Mouse (Mus musculus) retina, postnatal 7 days (tissue): ENCODE measurements at regions not wholly inside any gene's neighbourhood (a gene's known extent, or its start where the extent isn't known, plus 50 kb on each side); places are given as distances from the start of the nearest gene placed in this dataset.
"Not testable (repeated sequence)": the region's sequence is repeated elsewhere in the genome, so short reads cannot be mapped to it uniquely, and the experiment has no call there.

Source experiments
- DNase-seq: peaks from one replicate; pipeline ENCODE4 v3.0.0-alpha.2; 2012; ENCODE audit warnings: low read depth, low spot score

GRCm38 (mm10) chr5:134046086-134046485 lies 53.4 kb upstream of the Castor2 start:
- DNase-seq, result no peak

- DNase-seq, result not testable (repeated sequence)
These were observed 56.6 kb upstream of the Castor2 start for GRCm38 (mm10) chr5:134042938-134043337.

GRCm38 (mm10) chr5:134027316-134027966 lies 72.1 kb upstream of the Castor2 start:
- no peak for DNase-seq

- no peak for DNase-seq
These were observed 79.7 kb upstream of the Castor2 start for GRCm38 (mm10) chr5:134019651-134020432.

GRCm38 (mm10) chr5:134014257-134015163 lies 85.0 kb upstream of the Castor2 start:
- no peak for DNase-seq

GRCm38 (mm10) chr5:134013206-134013605 lies 86.3 kb upstream of the Castor2 start:
- no peak for DNase-seq

- no peak for DNase-seq
These were observed 89.7 kb upstream of the Castor2 start for GRCm38 (mm10) chr5:134009843-134010242.

- DNase-seq, result no peak
These were observed 92.3 kb upstream of the Castor2 start for GRCm38 (mm10) chr5:134007127-134007771.

GRCm38 (mm10) chr5:134006470-134007126 lies 92.9 kb upstream of the Castor2 start:
- peak; percentile 84 for DNase-seq

GRCm38 (mm10) chr5:134006001-134006400 lies 93.5 kb upstream of the Castor2 start:
- no peak for DNase-seq

GRCm38 (mm10) chr5:134000100-134000499 lies 99.4 kb upstream of the Castor2 start:
- no peak for DNase-seq

- DNase-seq, result no peak
These were observed 99.8 kb upstream of the Castor2 start for GRCm38 (mm10) chr5:133999698-134000097.

GRCm38 (mm10) chr5:133991994-133992393 lies 107.5 kb upstream of the Castor2 start:
- DNase-seq, result no peak

GRCm38 (mm10) chr5:133991556-133991955 lies 108.0 kb upstream of the Castor2 start:
- DNase-seq, result no peak

- no peak for DNase-seq
These were observed 116.1 kb upstream of the Castor2 start for GRCm38 (mm10) chr5:133983249-133983966.

GRCm38 (mm10) chr5:133970421-133970914 lies 129.0 kb upstream of the Castor2 start:
- no peak for DNase-seq

- no peak for DNase-seq
These were observed 136.2 kb upstream of the Castor2 start for GRCm38 (mm10) chr5:133963301-133963700.

GRCm38 (mm10) chr5:133940841-133941240 lies 158.7 kb upstream of the Castor2 start:
- no peak for DNase-seq

GRCm38 (mm10) chr5:133940030-133940429 lies 159.5 kb upstream of the Castor2 start:
- DNase-seq, result no peak
